Mouse (Mus musculus) ES-Bruce4 (cell line): Measurements from ENCODE around the gene Gpr61.
A peak's percentile ranks its signal among the peaks of the same experiment; 100 is the strongest.

ENCODE experiments used
- CTCF ChIP-seq: IDR thresholded peaks from one replicate; pipeline ENCODE4 v1.8.1; 2011; ENCODE audit warnings: low read depth, low read length
- EP300 ChIP-seq: IDR thresholded peaks from 2 replicates; pipeline ENCODE4 v1.6.1; 2011; ENCODE audit warnings: low read depth, low read length; ENCODE audit not compliant: insufficient read depth
- POLR2A ChIP-seq: IDR thresholded peaks from one replicate; pipeline ENCODE4 v1.8.1; 2011; ENCODE audit warnings: low read length; ENCODE audit not compliant: insufficient read depth

GRCm38 (mm10) chr3:108203621-108204325 is 49.1 kb upstream of the Gpr61 start:
- TF ChIP-seq EP300 = no peak
- TF ChIP-seq CTCF = peak; percentile 86
- no peak for TF ChIP-seq POLR2A
